Mouse (Mus musculus) small intestine, adult 2 months (tissue): Measurements from ENCODE around the gene Bcas2. TPM values are rescaled to one million over a fixed set of nuclear protein-coding genes. Genes with fewer than 3 reads are reported as not detected.
"Not testable (repeated sequence)": the region's sequence is repeated elsewhere in the genome, so short reads cannot be mapped to it uniquely, and the experiment has no call there.

Experiments used
- H3K27ac ChIP-seq: fragments of 200-500 bp; 2 replicates; pipeline ENCODE4 v1.5.1; 2012; ENCODE audit warnings: low read depth, low read length, control low read depth, inconsistent platforms; ENCODE audit not compliant: insufficient read depth
- H3K27me3 ChIP-seq: fragments of 200-500 bp; 2 replicates; pipeline ENCODE4 v1.6.1; 2012; ENCODE audit warnings: mild to moderate bottlenecking, moderate library complexity, low read length, inconsistent platforms; ENCODE audit not compliant: control insufficient read depth, insufficient read depth
- H3K36me3 ChIP-seq: fragments of 200-500 bp; 2 replicates; pipeline ENCODE4 v1.6.1; 2012; ENCODE audit warnings: mild to moderate bottlenecking, low read length, control low read depth, inconsistent platforms; ENCODE audit not compliant: control insufficient read depth, insufficient read depth
- H3K4me1 ChIP-seq: fragments of 200-500 bp; 2 replicates; pipeline ENCODE4 v1.6.1; 2012; ENCODE audit warnings: low read length, inconsistent platforms, mixed read lengths; ENCODE audit not compliant: control insufficient read depth, insufficient read depth, insufficient read length
- H3K4me3 ChIP-seq: fragments of 200-500 bp; 2 replicates; pipeline ENCODE4 v1.5.1; 2012; ENCODE audit warnings: low read depth, mild to moderate bottlenecking, control low read depth, inconsistent platforms, low read length, moderate library complexity
- CTCF ChIP-seq: fragments of 200-500 bp; IDR thresholded peaks from 2 replicates; pipeline ENCODE4 v1.5.1; 2012; ENCODE audit warnings: low read depth, mild to moderate bottlenecking, control low read depth, inconsistent platforms, low read length, moderate library complexity, mixed read lengths; ENCODE audit not compliant: insufficient replicate concordance, insufficient read length; ENCODE audit errors: extremely low read depth
- POLR2A ChIP-seq: fragments of 200-500 bp; IDR thresholded peaks from 2 replicates; pipeline ENCODE4 v1.6.1; 2012; ENCODE audit warnings: low read depth, mild to moderate bottlenecking, control low read depth, inconsistent platforms, low read length, moderate library complexity
- WGBS: fragments of 180-500 bp; shearing (Covaris S2); methylation state at CpG from one replicate; pipeline ENCODE4 v1.1.7; 2018; 5-methylcytosine and 5-hydroxymethylcytosine counted together
- polyA plus RNA-seq: library from polyadenylated mRNA; depleted of rRNA; stranded (reverse); fragments of >200 nt; gene quantifications from 2 replicates; pipeline ENCODE4 v1.2.3, GENCODE M21; 2012

The Bcas2 gene
- polyA plus RNA-seq, 1 experiment: 10.2 TPM

- 7% methylated on average over 5 of the region's 5 CpGs for WGBS
- Histone ChIP-seq H3K4me3 (no peak overlapping the region), H3K36me3 (peaks cover 18% of the 10 kb centered on the region), H3K4me1 (peaks cover 2% of the 10 kb centered on the region; the same call in 1 of the 2 replicates), H3K27ac (no peak overlapping the region), H3K27me3 (no peaks in the 10 kb centered on the region)
- TF ChIP-seq POLR2A: no peak
- no peak for TF ChIP-seq CTCF
Measured at GRCm38 (mm10) chr3:103172615-103173014, 1.2 kb downstream of the Bcas2 start.

GRCm38 (mm10) chr3:103176740-103177139 is 5.3 kb downstream of the Bcas2 start:
- H3K27me3 ChIP-seq: no peaks in the 10 kb centered on the region
- H3K4me3 ChIP-seq: no peak overlapping the region
- 80% methylated on average over 4 of the region's 4 CpGs for WGBS
- peaks cover 2% of the 10 kb centered on the region; the same call in 1 of the 2 replicates for H3K4me1 ChIP-seq
- H3K27ac ChIP-seq: no peak overlapping the region
- TF ChIP-seq CTCF: no peak
- H3K36me3 ChIP-seq: peaks cover 29% of the 10 kb centered on the region

- peaks cover 25% of the 10 kb centered on the region for H3K36me3 ChIP-seq
- WGBS: 89% methylated on average over 9 of the region's 9 CpGs
- H3K4me3 ChIP-seq: no peak overlapping the region
- no peaks in the 10 kb centered on the region for H3K27me3 ChIP-seq
- no peak overlapping the region for H3K27ac ChIP-seq
- TF ChIP-seq POLR2A: no peak
- no peak for TF ChIP-seq CTCF
- H3K4me1 ChIP-seq: no peaks in the 10 kb centered on the region
Measured at GRCm38 (mm10) chr3:103179527-103179926, 8.1 kb downstream of the Bcas2 start.

GRCm38 (mm10) chr3:103181171-103181570 is 9.7 kb downstream of the Bcas2 start:
- Histone ChIP-seq H3K4me3 (no peak overlapping the region), H3K27ac (no peak overlapping the region), H3K27me3 (no peaks in the 10 kb centered on the region), H3K36me3 (peaks cover 16% of the 10 kb centered on the region), H3K4me1 (no peaks in the 10 kb centered on the region)
- 57% methylated on average over 4 of the region's 4 CpGs for WGBS
- TF ChIP-seq POLR2A (no peak), CTCF (no peak)

GRCm38 (mm10) chr3:103182821-103183220 is 11.4 kb downstream of the Bcas2 start:
- Histone ChIP-seq H3K27me3 (no peaks in the 10 kb centered on the region), H3K36me3 (peaks cover 9% of the 10 kb centered on the region), H3K4me1 (no peaks in the 10 kb centered on the region), H3K4me3 (no peak overlapping the region), H3K27ac (no peak overlapping the region)
- TF ChIP-seq CTCF (no peak), POLR2A (no peak)
- WGBS: 83% methylated on average over 14 of the region's 14 CpGs

GRCm38 (mm10) chr3:103184467-103184866 is 13.0 kb downstream of the Bcas2 start:
- not testable (repeated sequence) for H3K4me3 ChIP-seq, H3K27me3 ChIP-seq, H3K27ac ChIP-seq, H3K4me1 ChIP-seq, H3K36me3 ChIP-seq

- WGBS: 89% methylated on average over 5 of the region's 5 CpGs
- Histone ChIP-seq H3K36me3 (no peaks in the 10 kb centered on the region), H3K4me3 (no peak overlapping the region), H3K27ac (no peak overlapping the region), H3K4me1 (no peaks in the 10 kb centered on the region), H3K27me3 (no peaks in the 10 kb centered on the region)
- TF ChIP-seq POLR2A (no peak), CTCF (no peak)
Measured at GRCm38 (mm10) chr3:103188451-103188850, 17.0 kb downstream of the Bcas2 start.

GRCm38 (mm10) chr3:103188856-103189255 is 17.4 kb downstream of the Bcas2 start:
- TF ChIP-seq CTCF: no peak
- TF ChIP-seq POLR2A: no peak
- H3K36me3 ChIP-seq: no peaks in the 10 kb centered on the region
- no peak overlapping the region for H3K4me3 ChIP-seq
- no peaks in the 10 kb centered on the region for H3K27me3 ChIP-seq
- no peaks in the 10 kb centered on the region for H3K4me1 ChIP-seq
- H3K27ac ChIP-seq: no peak overlapping the region
- WGBS: 96% methylated on average over 2 of the region's 2 CpGs
